Mouse (Mus musculus): Measurements from ENCODE around the gene Ccdc157. TPM values are rescaled to one million over a fixed set of nuclear protein-coding genes. Genes with fewer than 3 reads are reported as not detected.

The Ccdc157 gene
- polyA plus RNA-seq, 2 experiments, result 0.32 to 0.97 TPM

DNA sequence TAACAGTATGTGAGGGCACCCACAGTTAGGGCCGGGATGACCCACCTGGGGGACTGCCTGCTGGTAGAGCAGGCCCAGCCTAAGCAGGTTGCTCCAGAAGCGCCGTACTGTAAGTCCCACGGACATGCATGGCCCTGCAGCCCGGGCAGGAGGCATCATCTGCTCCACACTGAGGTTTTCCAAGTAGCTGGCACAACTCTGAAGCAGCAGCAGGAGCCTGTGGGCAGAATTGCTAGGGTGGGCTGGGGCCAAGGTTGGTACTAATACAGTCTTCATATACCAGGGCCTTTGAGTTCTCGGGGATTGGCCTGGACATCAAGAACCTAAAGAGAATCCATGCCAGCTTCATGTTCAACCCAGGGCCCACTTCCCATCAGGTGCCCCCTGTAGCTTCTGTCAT is 10.2 kb downstream of the Ccdc157 start:
- H3K27me3 ChIP-seq (ENCODE audit: control insufficient read depth, insufficient read depth, low read length), result no peaks in the 10 kb centered on the region
- H3K27ac ChIP-seq, result no peak overlapping the region
- no peaks in the 10 kb centered on the region for H3K9me3 ChIP-seq (ENCODE audit: control insufficient read depth, low read length)
- WGBS (ENCODE audit: insufficient replicate concordance), result 73% methylated on average over 6 of the region's 6 CpGs
- H3K4me3 ChIP-seq (ENCODE audit: insufficient read depth in 1 of 2, low read depth in 2 of 2, low read length in 2 of 2), result no peak overlapping the region
- no peak overlapping the region for H3K4me2 ChIP-seq (ENCODE audit: low read depth)
- no peak for TF ChIP-seq EP300 (IDR thresholded peaks at IDR 0.05; ENCODE audit: low read depth)
- H3K9ac ChIP-seq (replicated peaks), result no peak overlapping the region
- H3K4me1 ChIP-seq (replicated peaks; ENCODE audit: control insufficient read depth in 2 of 2, insufficient read depth in 2 of 2, low read length in 1 of 2), result no peaks in the 10 kb centered on the region
- no peak for ATAC-seq (ENCODE audit: insufficient read depth)
- no peak for DNase-seq (ENCODE audit: low read depth in 3 of 3, low spot score in 3 of 3)
- no peaks in the 10 kb centered on the region for H3K36me3 ChIP-seq (replicated peaks; ENCODE audit: control insufficient read depth, insufficient read depth, low read depth)

DNA sequence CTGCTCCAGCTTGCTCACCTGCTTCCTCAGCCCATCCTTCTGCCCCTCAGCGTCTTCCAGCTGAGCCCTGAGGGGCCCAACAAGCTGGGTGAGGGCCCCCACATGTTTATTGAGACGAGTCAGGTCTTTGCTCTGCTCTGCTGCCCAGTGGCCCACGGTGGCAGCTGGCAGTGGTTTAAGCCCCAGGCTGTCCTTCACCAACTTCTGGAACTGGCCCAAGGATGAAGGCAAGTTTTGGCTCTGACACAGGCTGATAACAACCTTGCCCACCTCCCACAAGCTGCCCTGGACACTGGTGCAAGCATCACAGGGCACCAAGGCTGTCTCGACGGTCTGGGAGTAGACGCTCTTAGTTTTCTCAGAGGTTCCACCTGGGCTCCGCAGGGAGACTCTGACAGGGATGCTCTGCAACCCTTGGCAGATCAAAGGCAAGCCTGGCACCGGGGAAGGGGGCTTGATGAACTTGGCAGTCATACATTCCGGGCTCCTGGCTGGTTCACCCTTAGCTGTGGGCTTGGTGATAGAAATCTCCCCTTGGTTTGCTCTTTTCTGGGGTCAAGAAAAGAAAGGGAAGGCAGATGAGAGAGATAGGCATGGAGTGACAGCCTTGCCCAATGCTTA is 11.4 kb downstream of the Ccdc157 start:
- no peak for TF ChIP-seq CTCF (IDR thresholded peaks at IDR 0.05; ENCODE audit: low read depth)
- TF ChIP-seq EP300 (IDR thresholded peaks at IDR 0.05; ENCODE audit: low read depth), result no peak
- no peak for DNase-seq (ENCODE audit: low read depth in 3 of 3, low spot score in 3 of 3)

DNA sequence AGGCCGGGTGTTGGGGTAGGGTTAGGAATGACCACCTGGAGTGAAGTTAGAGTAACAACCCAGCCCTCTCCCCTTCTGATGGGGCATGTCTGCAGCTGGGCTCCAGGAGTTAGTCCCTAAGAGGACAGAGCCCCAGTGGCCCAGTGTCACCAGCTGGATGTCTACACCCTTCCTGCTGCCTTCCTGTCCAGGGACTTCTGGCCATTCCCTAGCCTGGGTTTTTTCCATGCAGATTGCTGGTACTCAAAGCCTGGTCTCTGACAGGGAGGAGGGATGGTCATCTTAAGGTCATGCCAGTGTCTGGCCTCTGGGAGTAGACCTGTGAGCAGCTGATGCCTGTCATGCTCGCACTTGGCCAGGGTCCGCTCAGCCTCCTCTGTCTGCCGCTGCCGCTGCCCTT is 12.0 kb downstream of the Ccdc157 start:
- DNase-seq (ENCODE audit: low read depth in 3 of 3, low spot score in 3 of 3) (no peak), ATAC-seq (ENCODE audit: insufficient read depth) (no peak)
- Histone ChIP-seq H3K27ac (no peak overlapping the region), H3K36me3 (replicated peaks; ENCODE audit: control insufficient read depth, insufficient read depth, low read depth) (no peaks in the 10 kb centered on the region), H3K9me3 (ENCODE audit: control insufficient read depth, low read length) (no peaks in the 10 kb centered on the region), H3K4me2 (ENCODE audit: low read depth) (no peak overlapping the region), H3K9ac (replicated peaks) (no peak overlapping the region), H3K27me3 (ENCODE audit: control insufficient read depth, insufficient read depth, low read length) (no peaks in the 10 kb centered on the region), H3K4me1 (replicated peaks; ENCODE audit: control insufficient read depth in 2 of 2, insufficient read depth in 2 of 2, low read length in 1 of 2) (no peaks in the 10 kb centered on the region), H3K4me3 (ENCODE audit: insufficient read depth in 1 of 2, low read depth in 2 of 2, low read length in 2 of 2) (no peak overlapping the region)
- TF ChIP-seq CTCF (IDR thresholded peaks at IDR 0.05; ENCODE audit: low read depth), result no peak
- no peak for TF ChIP-seq EP300 (IDR thresholded peaks at IDR 0.05; ENCODE audit: low read depth)
- WGBS (ENCODE audit: insufficient replicate concordance), result 71% methylated on average over 5 of the region's 5 CpGs

More for the DNA sequence above, 11.4 kb downstream of the Ccdc157 start:
- ATAC-seq (ENCODE audit: insufficient read depth), result no peak
- Histone ChIP-seq H3K4me3 (ENCODE audit: insufficient read depth in 1 of 2, low read depth in 2 of 2, low read length in 2 of 2) (no peak overlapping the region), H3K9ac (replicated peaks) (no peak overlapping the region), H3K9me3 (ENCODE audit: control insufficient read depth, low read length) (no peaks in the 10 kb centered on the region), H3K36me3 (replicated peaks; ENCODE audit: control insufficient read depth, insufficient read depth, low read depth) (no peaks in the 10 kb centered on the region), H3K4me2 (ENCODE audit: low read depth) (no peak overlapping the region), H3K27me3 (ENCODE audit: control insufficient read depth, insufficient read depth, low read length) (no peaks in the 10 kb centered on the region), H3K27ac (no peak overlapping the region), H3K4me1 (replicated peaks; ENCODE audit: control insufficient read depth in 2 of 2, insufficient read depth in 2 of 2, low read length in 1 of 2) (no peaks in the 10 kb centered on the region)
- WGBS (ENCODE audit: insufficient replicate concordance), result 69% methylated on average over 9 of the region's 9 CpGs

DNA sequence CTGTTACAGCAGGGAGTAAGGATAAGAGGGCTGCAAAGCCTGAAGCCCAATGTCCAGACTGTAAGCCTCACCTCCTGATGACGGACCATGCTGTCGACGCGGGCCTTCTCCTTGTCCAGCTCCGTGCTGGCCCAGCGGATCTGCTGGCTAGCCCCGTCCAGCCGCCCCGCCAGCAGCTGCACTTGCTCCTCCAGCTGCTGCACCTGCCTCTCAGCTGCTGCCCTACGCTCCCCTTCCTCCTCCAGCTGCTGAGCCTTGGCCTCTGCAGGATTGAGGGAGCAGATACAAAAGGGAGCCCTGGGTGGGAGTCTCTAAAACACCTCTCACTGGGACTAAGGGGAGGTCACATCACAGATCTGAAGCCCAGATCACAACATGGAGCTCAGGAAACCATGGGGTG is 13.0 kb downstream of the Ccdc157 start:
- no peak overlapping the region for H3K4me3 ChIP-seq (ENCODE audit: insufficient read depth in 1 of 2, low read depth in 2 of 2, low read length in 2 of 2)
- H3K36me3 ChIP-seq (replicated peaks; ENCODE audit: control insufficient read depth, insufficient read depth, low read depth), result no peaks in the 10 kb centered on the region
- DNase-seq (ENCODE audit: low read depth in 3 of 3, low spot score in 3 of 3) (no peak), ATAC-seq (ENCODE audit: insufficient read depth) (no peak)
- WGBS (ENCODE audit: insufficient replicate concordance), result 78% methylated on average over 10 of the region's 10 CpGs
- TF ChIP-seq EP300 (IDR thresholded peaks at IDR 0.05; ENCODE audit: low read depth) (no peak), CTCF (IDR thresholded peaks at IDR 0.05; ENCODE audit: low read depth) (no peak)
- no peak overlapping the region for H3K9ac ChIP-seq (replicated peaks)
- no peaks in the 10 kb centered on the region for H3K4me1 ChIP-seq (replicated peaks; ENCODE audit: control insufficient read depth in 2 of 2, insufficient read depth in 2 of 2, low read length in 1 of 2)
- no peaks in the 10 kb centered on the region for H3K27me3 ChIP-seq (ENCODE audit: control insufficient read depth, insufficient read depth, low read length)
- no peak overlapping the region for H3K27ac ChIP-seq
- no peak overlapping the region for H3K4me2 ChIP-seq (ENCODE audit: low read depth)
- no peaks in the 10 kb centered on the region for H3K9me3 ChIP-seq (ENCODE audit: control insufficient read depth, low read length)

DNA sequence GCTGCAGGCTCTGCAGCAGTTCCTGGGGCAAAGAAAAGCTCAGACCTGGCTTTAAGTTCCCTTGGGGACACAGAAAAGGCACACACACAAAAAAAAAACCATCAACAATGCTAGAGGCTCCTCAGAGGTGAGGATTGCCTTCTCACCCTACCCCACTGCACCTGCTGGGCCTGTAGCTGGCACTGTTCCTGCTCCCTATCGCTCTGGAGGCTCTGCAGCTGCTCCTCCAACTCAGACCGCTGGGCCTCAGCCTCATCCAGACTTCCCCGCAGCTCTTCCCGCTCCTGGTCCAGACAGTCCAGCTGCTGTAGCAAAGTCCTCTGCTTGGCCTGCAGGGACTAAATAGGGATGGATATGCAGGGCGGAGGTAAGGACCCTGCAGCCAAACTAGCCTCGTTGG is 13.7 kb downstream of the Ccdc157 start:
- H3K9ac ChIP-seq (replicated peaks), result no peak overlapping the region
- DNase-seq (ENCODE audit: low read depth in 3 of 3, low spot score in 3 of 3), result no peak
- H3K4me1 ChIP-seq (replicated peaks; ENCODE audit: control insufficient read depth in 2 of 2, insufficient read depth in 2 of 2, low read length in 1 of 2), result no peaks in the 10 kb centered on the region
- H3K4me2 ChIP-seq (ENCODE audit: low read depth), result no peak overlapping the region
- no peak for ATAC-seq (ENCODE audit: insufficient read depth)
- WGBS (ENCODE audit: insufficient replicate concordance), result 70% methylated on average over 6 of the region's 6 CpGs
- no peaks in the 10 kb centered on the region for H3K36me3 ChIP-seq (replicated peaks; ENCODE audit: control insufficient read depth, insufficient read depth, low read depth)
- H3K9me3 ChIP-seq (ENCODE audit: control insufficient read depth, low read length), result no peaks in the 10 kb centered on the region
- no peak overlapping the region for H3K27ac ChIP-seq
- H3K4me3 ChIP-seq (ENCODE audit: insufficient read depth in 1 of 2, low read depth in 2 of 2, low read length in 2 of 2), result no peak overlapping the region
- TF ChIP-seq CTCF (IDR thresholded peaks at IDR 0.05; ENCODE audit: low read depth), result no peak
- TF ChIP-seq EP300 (IDR thresholded peaks at IDR 0.05; ENCODE audit: low read depth), result no peak
- no peaks in the 10 kb centered on the region for H3K27me3 ChIP-seq (ENCODE audit: control insufficient read depth, insufficient read depth, low read length)

Measured in liver, embryonic 14.5 days (tissue).